Mouse (Mus musculus): ENCODE measurements around the gene Zcchc14.
"Not testable (repeated sequence)": the region's sequence is repeated elsewhere in the genome, so short reads cannot be mapped to it uniquely, and the experiment has no call there.

Zcchc14 gene

DNA sequence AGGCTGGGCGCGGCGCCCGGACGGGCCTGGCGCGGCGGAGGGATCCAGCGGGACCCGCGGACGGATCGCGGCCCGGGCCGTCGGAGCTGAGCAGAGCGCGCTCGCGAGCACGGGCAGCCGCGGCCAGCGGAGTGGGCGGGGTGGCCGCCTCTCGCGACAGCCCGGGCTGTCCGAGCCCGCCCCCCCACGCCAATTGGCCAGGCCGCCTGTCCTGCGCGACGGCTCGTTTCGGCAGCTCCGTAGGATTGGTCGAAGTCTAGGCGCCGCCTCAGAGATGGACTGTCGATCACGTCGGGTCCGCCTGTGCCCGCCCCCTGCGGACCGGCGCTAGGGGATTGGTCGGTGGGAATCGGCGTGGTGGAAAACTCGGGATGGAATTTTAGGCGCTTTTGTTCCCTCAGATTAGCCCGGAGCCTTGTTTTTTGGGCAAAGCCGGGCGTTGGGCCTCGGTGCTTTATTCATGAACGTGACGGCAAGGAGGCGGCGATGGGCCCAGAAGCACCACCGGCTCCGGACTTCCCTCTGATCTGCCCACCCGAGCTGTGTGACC is at the start of gene Zcchc14:
Gene Zcchc14, minus strand, starts transcription at position 128 of the 550 bp plus-strand sequence.
- DNase-seq (ENCODE audit: low spot score) = peak; percentile 98

DNA sequence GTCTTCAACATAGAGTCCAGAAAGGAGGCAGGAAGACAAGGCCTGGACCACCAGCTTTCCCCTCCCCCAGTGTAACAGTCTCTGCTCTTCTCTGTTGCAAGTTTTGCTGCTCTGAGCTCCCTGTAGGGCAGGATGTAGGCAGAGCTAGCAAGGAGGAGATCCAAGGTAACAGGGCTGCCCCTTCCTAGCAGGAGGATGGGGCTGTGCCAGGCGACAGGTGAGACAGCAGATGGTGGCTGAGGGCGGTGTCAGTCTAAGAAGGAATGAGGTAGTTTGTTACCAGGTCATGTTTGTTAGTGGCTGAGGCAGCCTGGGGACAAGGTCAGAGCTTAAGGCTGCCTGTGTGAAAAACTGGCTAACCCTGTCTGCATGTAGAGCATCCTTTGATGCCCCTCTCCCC is 47.2 kb upstream of the Zcchc14 start:
- no peak for DNase-seq (ENCODE audit: low spot score)

DNA sequence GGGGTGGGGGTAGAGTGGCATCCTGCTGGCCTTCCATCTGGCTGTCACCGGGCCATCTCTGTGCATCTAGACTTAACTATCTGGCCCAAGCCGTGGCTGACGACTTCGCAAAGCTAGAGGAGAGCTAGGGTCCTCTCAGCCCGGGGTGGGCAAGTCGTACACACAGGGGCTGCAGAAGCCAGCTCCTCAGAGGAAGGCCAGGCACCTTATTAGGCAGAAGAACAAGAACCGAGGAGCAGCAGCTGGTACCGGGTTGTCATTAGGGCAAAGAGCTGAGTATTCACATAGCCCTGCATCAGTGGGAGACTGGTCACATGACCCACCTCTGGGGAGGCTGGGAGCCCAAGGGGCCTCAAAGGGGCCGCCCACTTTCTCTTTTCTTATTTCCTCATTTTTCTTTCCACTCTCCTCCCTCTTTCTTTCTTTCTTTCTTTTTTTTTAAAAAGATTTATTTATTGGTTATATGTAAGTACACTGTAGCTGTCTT is 46.0 kb upstream of the Zcchc14 start:
- no peak for DNase-seq (ENCODE audit: low spot score)

DNA sequence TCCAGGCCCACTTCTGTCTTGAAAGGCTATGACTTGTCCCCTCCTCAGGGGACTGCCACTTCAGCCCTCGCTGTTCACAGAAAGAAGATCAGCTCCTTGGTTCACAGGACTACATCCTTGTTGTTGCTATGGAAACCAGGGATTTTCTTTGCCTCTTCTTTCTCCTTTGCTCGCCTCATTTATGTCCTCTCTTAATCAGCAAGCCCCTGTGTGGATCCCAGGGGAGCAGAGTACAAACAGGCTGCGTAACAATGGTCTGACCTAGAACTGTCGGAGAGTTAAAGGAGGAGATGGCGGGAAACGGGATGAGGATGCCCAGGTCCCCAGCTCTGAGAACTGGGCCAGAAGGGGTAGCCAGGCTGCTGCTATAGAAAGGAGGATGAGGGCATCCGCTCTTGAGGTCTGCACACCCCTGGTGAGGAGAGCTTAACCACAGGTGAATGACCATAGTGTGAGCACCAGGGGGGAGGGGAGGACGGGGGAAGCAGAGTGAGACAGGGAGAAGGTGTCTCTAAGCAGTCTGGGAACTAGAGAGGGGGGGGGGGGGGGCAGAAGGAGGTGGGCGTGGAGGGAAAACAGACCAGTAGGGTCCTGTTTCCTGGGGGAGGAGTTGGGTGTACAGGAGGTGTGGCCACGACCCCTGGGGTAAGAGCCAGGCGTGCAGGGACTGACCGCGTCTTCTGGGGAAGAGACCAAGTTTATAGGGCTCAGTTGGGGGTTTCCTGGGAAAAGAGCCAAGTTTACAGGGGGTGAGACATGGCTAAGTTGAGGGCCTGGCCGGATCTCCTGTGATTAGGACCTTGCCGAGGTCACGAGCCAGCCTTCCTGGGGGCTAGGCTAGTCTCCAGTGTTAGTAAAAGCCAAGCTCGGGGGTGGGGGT is 45.3 kb upstream of the Zcchc14 start:
- DNase-seq (ENCODE audit: low spot score) = no peak

DNA sequence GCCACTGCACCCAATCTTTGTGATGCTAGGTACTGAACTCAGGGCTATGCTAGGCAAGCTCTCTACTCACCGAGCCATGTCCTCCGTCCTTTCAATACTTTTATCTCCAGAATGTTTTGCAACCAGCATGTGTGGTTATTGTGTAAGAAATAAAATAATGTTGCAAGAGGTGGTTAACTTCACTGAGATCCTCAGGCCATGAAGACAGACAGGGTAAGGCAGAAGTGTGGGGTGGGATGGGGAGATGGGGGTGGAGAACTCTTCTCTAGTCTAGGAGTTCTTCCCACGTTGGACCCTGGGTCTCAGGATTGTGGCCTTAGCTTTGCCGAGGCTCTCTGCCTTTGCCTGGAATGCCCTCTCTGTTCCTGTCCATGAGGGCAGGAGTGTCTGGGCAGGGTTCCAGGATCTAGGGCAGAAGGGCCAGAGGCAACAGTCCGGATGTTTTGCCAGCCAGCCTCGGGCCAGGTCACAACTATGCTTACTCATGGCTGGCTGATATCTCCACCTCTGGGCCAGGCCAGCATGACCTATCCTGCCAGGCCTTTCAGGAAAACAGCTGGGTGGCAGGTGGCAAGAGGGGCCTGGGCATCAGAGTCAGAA is 43.0 kb upstream of the Zcchc14 start:
- no peak for DNase-seq (ENCODE audit: low spot score)

DNA sequence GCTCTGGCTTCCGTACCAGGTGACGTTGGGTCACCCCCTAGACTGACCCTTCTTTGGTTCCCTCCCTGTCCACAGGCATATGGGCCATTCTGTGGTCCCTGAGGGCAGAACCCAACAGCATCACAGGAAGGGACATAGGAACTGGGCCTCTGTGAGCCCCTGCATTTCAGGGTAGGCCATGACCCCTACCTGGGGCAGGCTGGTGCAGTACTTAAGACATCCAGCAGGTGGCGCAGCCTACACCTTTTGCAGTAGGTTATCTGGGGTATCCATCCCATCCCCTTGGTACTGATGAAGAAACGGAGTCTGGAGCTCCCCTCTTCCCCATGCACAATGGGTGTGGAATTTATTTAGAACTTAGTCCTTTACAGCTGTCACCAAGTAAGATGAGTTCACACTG is 41.8 kb upstream of the Zcchc14 start:
- peak; percentile 70 for DNase-seq (ENCODE audit: low spot score)

DNA sequence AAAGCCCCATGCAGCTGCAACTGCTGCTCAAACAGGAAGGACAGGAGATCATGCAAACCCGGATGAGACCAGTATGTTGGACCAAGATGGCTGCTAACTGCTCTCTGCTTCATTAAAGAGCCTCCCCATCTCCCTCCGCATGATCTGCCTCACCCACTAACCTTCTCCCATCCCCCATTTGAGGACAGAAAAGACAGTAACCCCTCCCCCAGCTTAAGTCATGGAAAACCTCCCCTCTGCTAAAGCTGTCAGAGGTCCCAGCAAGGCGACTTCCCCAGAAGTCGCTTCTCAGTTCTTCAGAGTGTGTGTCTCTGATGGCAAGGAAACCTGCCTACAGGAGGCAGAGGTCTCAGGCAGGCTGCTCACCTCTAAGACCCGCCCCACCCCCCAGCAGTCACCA is 35.8 kb upstream of the Zcchc14 start:
- DNase-seq (ENCODE audit: low spot score) = no peak

DNA sequence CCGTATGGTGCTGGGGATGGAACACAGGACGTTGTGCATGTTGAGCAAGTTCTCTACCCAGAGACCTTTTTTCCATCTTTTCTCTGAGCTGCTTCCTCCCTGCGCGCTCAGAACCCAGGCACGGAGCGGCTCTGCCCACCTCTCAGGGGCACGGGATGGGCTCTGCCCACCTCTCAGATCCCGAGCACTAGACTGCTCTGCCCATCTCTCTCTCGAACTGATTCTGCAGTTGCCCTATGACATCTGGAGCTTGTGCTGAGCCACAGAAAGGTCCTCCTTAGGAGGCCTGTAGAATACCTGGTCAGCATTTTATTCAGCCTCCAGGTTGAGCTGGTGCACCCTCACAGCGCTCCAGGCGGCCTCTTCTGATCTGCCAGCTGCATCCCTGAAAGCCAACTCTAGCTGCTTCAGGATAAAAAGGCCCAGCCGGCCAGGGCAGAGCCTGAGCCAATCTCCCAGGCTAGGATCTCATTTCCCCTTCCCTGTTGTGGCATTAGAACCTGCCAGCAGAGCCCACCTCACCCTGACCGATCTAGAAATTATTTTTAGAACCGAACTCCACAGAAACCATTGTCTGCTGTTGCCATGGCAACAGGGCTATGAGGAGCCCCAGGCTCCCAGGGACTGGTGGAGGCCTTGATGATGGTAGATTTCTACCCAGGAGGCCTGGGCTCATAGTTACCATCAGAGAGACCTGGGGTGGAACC is 34.9 kb upstream of the Zcchc14 start:
- peak; percentile 75 for DNase-seq (ENCODE audit: low spot score)

DNA sequence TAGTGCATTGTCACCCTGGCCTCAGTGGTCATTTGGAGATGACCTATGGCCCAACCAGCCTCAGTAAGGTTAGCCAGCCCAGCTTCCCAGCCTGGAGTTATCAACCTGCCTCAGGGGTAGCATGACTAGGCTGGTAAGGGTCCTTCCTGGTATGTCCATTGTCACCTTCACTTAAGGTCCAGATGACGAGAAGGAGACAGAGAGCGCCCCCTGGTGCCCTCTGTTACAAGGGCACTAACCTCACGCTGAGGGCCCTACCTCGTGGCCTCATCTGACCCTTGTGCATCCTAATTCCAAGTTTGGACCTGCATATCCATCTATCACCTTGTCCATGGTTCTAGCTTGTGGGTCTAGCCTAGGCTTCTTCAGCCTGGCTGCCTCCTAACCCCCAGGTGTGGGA is 32.7 kb upstream of the Zcchc14 start:
- peak; percentile 69 for DNase-seq (ENCODE audit: low spot score)

DNA sequence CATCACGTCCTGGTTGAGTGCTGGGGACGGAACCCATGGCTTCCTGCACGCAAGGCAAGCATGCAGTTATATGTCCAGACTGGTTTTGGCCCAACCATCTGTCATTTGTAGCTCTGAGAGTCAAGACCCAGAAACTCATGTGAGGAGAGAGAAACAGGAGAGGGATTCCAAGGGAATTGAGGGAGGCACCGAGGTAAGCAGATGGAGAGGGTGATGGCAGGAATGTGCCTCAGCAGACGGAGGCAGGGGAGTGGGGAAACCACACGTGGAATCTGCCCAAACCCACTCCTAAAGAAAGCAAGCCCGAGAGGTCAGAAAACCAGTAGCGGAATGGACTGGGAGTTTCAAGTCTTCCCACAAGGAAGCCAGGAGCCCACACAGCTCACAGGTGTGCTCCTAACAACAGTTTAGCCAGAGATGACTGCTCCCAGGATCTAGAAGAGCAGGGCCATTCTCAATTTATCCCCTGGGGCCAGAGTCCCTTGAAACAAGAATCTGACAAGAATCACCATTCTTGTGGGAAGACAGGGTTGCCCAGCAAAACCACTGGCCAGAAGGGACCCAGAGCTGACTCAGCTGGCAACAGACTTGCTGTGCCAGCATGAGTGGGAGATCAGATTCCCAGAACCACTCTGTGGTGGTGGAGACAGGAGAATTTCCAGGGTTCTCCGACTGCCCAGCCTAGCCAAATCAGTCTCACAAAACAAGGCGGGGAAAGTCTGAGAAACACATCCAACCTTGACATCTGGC is 30.6 kb upstream of the Zcchc14 start:
- no peak for DNase-seq (ENCODE audit: low spot score)

DNA sequence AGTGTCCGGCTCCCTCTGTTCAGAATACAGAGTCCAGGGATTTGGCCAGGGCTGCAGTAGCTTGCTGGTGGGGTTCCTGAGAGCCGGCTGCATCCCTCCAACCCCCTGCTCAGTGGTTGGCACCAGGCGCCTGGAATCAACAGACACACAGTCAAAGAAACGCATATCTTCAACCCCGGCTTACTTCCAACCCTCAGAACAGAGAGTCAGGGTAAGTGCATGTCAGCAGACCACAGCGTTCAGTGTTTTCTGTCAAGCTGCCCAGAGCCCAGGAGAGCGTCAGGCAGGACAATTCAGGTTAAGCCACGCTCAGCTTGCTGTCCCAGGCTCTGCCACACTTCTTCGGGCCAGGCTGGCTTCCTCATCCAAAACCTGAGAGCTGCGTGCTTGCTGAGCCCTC is 28.8 kb upstream of the Zcchc14 start:
- no peak for DNase-seq (ENCODE audit: low spot score)

DNA sequence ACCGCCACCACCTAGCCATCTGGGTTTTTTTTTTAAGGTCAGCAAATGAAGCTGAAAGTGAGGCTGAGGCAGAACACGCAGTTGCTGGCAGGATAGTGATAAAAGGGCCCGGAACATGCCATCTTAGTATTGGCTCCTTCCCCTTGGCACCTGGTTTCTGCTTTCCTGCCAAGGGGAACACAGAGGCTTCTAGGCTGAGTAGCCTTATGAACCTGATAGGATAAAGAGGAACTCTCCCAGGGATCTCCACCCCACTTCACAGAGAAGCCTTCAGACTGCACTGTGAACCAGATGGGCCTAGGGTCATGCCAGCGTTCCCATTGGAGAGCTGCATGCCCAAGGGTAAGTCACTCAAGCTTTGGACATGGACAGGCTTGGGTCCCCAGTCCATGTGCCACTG is 28.2 kb upstream of the Zcchc14 start:
- DNase-seq (ENCODE audit: low spot score) = no peak

DNA sequence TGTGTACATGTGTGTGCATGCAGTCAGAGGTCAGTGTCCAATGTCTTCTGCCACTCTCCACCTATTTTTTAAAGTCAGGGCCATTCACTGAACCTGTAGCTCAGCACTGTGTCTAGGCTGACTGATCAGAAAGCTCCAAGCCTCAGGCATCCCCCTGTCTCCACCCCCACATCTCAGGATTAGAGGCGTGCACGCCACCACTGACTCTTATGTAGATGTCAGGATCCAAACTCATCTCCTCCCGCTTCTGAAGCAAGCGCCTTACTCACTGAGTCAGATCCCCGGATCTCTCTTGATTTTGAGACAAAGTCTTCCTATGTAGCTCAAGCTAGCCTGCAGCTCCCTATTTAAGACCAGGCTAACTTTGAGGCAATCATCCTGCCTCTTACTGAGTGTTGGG is 26.0 kb upstream of the Zcchc14 start:
- DNase-seq (ENCODE audit: low spot score) = no peak

DNA sequence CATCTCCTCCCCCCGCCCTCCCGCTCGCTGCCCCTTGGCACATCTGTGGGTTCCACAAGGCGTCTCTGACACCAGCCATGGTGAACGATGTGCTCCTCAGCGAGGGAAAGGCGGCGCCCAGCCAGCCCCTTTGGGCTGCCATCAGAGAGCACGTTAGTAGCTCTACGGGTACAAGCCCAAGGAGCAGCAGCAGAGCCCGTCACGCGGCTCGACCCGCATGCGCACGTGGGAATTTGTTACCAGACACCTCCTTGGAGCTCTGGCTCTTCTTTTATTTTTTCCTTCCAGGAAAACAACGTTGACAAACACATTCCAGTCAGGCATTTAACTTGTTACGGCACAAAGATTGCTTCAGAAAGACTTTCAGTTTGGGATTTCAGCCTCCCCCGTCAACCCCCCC is 23.0 kb upstream of the Zcchc14 start:
- peak; percentile 48 for DNase-seq (ENCODE audit: low spot score)

DNA sequence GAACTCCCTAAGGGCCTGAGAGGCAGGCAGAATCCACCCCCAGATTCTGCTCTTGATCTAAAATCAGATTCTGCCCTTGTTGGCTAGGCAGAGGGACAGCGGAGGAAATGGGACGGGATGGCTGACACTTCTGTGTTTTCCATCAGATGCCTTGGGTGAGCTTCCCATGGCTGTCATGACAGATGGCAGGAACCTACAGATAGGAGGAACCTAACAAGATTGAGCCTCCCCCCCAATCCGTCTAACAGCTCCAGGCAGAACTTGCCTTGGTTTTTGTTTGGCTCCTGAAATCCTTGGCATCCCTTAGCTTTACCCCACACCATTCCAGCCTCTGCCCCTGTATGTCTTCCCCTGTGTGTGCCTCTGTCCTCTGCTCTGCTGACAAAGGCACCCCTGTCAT is 22.5 kb upstream of the Zcchc14 start:
- no peak for DNase-seq (ENCODE audit: low spot score)

DNA sequence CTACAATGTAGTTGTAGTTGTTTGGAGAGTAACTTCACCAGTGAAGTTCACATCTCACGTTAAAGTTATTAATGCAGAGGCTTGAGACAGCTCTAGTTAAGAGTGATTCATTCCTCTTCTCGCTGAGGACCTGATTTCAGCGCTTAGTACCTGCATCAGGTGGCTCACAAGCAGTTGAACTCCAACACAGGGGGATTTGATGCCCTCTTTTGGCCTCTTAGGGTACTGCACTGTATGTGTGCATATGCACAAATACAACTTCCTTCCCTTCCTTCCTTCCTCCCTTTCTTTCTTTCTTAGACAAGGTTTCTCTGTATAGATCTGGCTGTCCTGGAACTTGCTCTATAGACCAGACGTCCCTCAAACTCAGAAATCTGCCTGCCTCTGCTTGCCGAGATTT is 21.8 kb upstream of the Zcchc14 start:
- no peak for DNase-seq (ENCODE audit: low spot score)

DNA sequence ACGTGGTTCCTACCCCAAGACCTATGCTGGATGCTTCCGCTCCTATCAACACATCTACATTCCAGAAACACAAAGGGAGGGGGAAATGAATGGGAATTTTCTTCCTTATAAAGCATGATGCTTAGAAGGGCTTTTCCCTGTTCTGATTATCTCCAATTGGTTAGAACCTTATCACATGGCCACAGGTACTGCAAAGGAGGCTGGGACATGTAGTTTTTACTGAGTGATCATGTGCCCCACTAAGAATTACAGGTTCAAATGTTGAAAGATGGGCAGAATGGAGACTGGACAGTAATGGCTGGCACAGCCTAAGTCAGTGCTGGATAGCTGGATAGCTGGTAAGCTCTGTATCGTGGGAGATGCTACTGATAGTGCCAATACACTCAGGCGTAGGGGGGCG is 21.2 kb upstream of the Zcchc14 start:
- peak; percentile 49 for DNase-seq (ENCODE audit: low spot score)

DNA sequence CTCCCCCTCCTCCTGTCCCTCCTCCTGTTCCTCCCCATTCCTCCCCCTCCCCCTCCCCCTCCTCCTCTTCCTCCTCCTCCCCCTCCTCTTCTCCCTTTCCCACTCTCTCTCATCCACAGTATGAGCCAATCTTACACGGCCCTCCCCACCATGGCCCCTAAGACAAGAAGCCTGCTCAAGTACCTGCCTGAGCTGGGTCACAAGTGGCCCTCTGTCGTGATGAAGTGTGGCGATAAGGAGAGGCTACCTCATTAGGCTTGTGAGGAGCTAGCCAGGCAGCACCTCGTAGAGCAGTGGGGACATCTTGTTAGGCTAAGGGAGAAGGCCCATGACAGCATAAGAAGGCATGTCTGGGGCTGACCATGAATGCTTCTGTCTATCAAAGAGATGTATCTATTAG is 20.5 kb upstream of the Zcchc14 start:
- no peak for DNase-seq (ENCODE audit: low spot score)

DNA sequence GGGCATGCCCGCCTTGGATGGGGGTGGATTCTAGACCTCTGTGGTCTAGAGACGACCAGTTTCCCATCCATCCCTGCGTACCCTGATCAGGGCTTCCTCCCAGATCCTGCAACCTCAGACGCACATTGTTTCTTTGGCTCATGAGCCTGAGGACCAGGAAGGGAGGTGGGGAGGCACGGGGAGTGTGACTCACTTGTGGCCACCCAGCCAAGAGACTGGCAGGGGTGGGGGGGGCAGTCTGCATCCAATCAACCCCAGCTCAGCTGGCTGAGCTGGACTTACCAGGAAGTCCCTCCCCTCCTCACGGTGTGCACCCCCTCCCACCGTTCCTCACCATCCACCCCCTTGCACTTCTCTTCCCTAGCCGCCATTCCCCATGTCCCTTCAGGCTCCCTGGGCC is 16.5 kb upstream of the Zcchc14 start:
- no peak for DNase-seq (ENCODE audit: low spot score)

DNA sequence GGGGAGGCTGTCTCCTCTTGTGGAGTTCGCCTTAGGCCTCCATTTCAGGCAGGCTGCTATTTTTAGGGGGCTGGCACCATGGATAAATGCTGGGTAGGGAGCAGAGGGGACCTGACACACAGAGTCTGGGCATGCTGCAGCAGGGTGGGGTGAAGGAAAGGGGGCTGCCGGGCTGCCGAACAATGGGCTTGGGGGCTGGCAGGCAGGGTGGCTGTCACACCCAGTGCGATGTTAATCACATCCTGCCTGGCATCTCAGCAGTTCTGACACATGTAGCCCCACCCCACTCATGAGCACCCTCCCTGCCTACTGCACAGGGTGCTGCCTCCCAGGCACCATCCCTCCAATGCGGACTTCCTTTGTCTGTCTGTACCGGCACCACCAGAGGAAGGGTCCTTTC is 15.9 kb upstream of the Zcchc14 start:
- DNase-seq (ENCODE audit: low spot score) = peak; percentile 36

DNA sequence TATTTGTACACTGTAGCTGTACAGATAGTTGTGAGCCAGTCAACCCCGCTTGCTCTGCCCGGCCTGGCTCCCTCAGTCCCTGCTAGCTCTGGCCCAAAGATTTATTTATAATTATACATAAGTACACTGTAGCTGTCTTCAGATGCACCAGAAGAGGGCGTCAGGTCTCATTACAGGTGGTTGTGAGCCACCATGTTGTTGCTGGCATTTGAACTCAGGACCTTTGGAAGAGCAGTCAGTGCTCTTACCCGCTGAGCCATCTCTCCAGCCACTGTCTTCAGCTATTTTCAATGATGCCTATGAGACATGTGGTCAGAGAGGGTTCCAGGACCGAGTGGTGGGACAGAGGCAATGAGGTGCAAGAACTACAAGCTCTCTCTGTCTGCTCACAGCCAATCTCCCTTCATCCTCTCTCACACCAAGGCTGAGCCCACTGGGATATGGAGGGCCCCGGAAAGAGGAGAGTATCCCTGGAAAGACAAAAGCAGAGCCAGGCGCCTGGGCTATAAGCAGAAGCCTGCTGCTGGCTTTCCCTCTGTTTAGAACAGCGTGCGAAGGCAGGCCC is 15.3 kb upstream of the Zcchc14 start:
- not testable (repeated sequence) for DNase-seq (ENCODE audit: low spot score)

DNA sequence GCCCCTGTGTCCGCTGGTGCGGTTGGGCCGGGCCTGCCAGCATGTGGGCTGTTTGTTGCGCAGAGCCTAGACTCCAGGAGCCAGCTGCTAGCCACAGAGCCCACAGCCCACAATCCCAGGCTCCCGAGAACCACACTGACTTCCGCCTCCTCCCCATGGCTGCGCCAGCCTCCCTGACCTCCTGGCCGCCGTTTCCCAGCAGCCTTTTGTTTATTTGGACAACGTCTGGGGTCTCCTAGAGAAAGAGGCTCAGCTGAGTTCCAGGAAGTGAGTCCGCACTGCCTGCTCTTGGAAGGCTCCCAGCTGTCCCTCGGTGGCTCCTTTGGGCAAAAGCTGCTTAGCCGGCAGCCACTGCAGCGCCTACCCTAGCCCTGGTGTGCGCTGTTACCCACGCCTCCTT is 12.6 kb upstream of the Zcchc14 start:
- DNase-seq (ENCODE audit: low spot score) = no peak

Measured in layer of hippocampus, adult 11-12 months (tissue).